Comparison of ENCODE assay signal across 20 mouse cellular contexts in the genomic region with DNA sequence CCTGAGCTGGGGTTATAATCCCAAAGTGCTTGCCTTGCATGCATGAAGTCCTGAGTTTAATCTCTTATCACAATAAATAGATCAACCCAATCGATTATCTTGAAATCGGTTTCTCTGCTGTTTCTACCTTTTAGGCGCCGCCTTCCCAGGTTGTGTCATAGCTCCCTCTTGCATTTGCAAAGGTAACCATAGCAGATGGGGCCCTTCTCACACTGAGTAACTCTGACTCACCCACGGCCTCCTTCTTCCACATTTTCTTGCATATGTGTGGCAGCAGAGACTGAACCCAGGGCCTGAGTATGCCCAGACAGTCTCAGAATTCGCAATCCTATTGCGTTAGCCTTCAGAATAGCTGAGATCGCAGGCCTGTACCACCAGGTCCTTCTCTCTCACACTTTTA.
"Had no signal": no experiment of that assay in that cellular context is flagged by ENCODE, and none has a peak within 500 bp of the region (broad histone marks: within the 10 kb centered on the region; RNA-seq: fewer than 3 reads in every experiment).

No protein-coding gene starts in this region.

- H3K27ac ChIP-seq: kidney, postnatal 0 days; limb, embryonic 12.5 days; limb, embryonic 15.5 days; liver, embryonic 14.5 days; macrophage; midbrain, embryonic 12.5 days; midbrain, embryonic 15.5 days; neural tube, embryonic 12.5 days; neural tube, embryonic 15.5 days had no signal

- ATAC-seq: intestine, postnatal 0 days; liver, postnatal 0 days; lung, postnatal 0 days; midbrain, embryonic 15.5 days had no signal

- H3K4me3 ChIP-seq: limb, embryonic 12.5 days; limb, embryonic 15.5 days; midbrain, embryonic 12.5 days; midbrain, embryonic 15.5 days; neural tube, embryonic 12.5 days; neural tube, embryonic 15.5 days had no signal

- DNase-seq: kidney, adult 2 months; kidney, postnatal 25 days; left cerebral cortex, postnatal 4 days; liver, postnatal 0 days; lung, embryonic 14.5 days; retina, postnatal 1 day; spleen, adult 18-20 months; thymus, adult 18-20 months; thymus, postnatal 36 days had no signal
